Mouse (Mus musculus) CD4-positive, CD25-positive, alpha-beta regulatory T cell, adult 2 months (primary cell): Measurements from ENCODE around the gene Abhd17b.

ENCODE experiments used
- DNase-seq: peaks from one replicate; pipeline ENCODE4 v3.0.0-alpha.2; 2012; ENCODE audit warnings: low read depth, low spot score

Gene Abhd17b

GRCm38 (mm10) chr19:21731887-21732286 is 78.9 kb downstream of the Abhd17b start:
- DNase-seq: no peak

- DNase-seq: no peak
Observed at GRCm38 (mm10) chr19:21733176-21733575, 80.2 kb downstream of the Abhd17b start.

- DNase-seq: no peak
Observed at GRCm38 (mm10) chr19:21734112-21734511, 81.1 kb downstream of the Abhd17b start.
